Mouse (Mus musculus): Measurements from ENCODE around the gene Rbms3.

Gene Rbms3

DNA sequence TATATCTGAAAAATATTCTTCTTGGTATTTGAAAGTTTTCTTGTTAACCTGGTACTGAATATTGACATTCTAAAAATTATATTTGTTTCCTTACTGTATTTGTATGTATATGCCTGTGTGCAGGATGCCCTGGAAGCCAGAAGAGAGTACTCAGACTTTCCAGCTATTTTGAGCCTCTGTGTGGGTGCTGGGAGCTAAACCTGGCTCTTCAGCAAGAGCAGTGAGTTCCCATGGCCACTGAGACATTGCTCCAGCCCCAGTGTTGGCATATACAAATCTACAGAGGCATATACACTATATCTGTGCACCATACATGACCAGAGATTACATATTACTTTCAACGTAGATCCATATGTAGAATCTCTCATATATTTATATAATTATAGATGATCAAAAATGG, 581.1 kb downstream of the Rbms3 start:
- DNase-seq (ENCODE audit: extremely low spot score) = no peak

DNA sequence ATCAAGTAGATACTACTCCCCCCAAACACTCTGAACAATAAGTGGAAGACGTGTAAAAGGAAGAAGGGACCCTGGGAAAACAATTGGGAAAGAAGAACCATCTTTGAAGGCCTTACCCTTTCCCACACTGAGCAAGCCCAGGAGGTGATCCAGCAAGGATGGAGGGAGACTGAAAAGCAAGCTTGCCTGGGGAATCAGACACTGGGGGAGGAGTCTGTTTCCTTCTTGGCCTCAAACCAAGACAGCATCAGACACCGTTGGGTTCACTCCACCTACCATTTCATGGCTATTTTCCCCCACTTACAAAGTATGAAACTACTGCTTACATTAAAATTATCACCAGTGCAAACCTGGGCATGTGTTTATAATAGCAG, 587.7 kb downstream of the Rbms3 start:
- no peak for DNase-seq (ENCODE audit: extremely low spot score)

- DNase-seq (ENCODE audit: extremely low spot score) = no peak
Observed at GRCm38 (mm10) chr9:117041291-117041992, 588.3 kb downstream of the Rbms3 start.

DNA sequence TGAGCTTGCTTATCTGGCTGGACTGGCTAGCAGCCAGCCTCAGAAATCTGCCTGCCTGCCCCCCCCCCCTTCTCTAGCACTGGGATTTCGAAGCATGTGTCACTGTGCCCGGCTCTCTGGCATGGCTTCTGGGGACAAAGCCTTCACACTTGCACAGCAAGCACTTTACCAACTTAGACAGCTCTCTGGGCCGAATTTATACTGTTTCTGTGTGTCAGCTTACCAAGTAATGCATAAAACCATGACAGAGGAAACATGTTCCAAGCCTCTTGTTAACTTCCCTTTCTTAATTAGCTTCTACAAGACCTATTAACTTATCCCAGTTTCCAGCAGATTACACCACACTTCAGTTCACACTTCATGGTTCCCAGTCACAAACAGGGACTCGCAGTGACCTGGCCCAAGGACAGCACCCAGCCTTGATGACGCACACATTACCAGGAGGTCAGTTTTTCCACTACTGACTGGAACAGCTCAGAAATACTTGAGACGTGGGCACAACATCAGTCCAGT, 589.7 kb downstream of the Rbms3 start:
- no peak for DNase-seq (ENCODE audit: extremely low spot score)

DNA sequence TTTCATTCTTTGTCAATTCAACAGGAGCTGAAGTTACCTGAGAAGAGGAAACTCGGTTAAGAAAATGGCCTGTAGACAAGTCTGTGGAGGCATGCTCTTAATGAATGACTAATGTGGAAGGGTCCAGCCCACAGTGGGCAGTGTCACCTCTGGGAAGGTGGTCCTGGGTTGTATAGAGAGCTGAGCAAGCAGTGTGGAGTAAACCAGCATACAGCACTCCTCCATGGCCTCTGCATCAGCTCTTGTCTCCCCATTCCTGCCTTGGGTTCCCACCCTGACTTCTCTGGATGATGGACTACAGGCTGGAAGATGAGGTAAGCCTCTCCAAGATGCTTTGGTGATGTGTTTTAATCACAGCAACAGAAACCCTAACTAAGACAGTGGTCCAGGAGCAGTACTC, 597.0 kb downstream of the Rbms3 start:
- DNase-seq (ENCODE audit: extremely low spot score) = no peak

GRCm38 (mm10) chr9:117031237-117031636, 598.5 kb downstream of the Rbms3 start:
- no peak for DNase-seq (ENCODE audit: extremely low spot score)

- DNase-seq (ENCODE audit: extremely low spot score) = no peak
Observed at GRCm38 (mm10) chr9:117030837-117031236, 598.9 kb downstream of the Rbms3 start.

GRCm38 (mm10) chr9:117029953-117030352, 599.8 kb downstream of the Rbms3 start:
- DNase-seq (ENCODE audit: extremely low spot score) = no peak

DNA sequence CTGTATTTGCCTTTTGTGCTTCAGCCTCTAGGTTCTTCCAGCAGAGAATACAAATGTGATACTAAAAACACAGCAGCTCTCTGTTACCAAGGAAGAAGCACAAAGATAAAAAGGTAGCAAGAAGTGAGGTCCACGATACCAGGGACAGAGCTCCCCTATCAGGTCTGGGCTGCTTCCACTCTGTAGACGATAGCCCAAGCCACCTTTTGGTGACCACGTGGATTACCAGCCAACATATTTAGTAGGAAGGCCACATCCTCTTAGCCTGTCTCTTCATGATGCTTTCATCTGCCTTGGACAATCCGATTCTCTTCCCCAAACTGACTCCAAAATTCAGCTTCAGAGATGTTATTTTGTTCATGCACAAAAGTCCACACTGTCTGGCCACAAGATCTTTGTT, 601.1 kb downstream of the Rbms3 start:
- DNase-seq (ENCODE audit: extremely low spot score) = no peak

DNA sequence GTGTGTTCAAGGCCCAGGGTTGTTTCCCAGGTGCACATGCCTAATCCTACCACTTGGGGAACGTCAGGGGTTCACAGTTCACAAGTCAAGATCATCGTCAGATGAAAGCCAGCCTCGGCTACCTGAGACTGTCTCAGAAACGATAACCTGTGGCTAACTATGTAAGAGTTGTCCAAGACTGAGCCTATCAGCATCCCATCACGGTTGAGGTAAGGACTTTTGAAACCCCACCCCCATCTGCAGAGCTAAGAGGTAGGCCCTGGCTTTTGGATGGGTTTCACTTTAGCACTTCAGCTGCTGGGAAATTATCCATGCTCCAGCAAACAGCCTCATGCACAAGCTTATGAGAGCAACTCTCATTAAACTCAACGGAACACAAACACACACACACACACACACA, 607.6 kb downstream of the Rbms3 start:
- DNase-seq (ENCODE audit: extremely low spot score) = no peak

- DNase-seq (ENCODE audit: extremely low spot score) = no peak
Observed at GRCm38 (mm10) chr9:117021506-117021905, 608.2 kb downstream of the Rbms3 start.

DNA sequence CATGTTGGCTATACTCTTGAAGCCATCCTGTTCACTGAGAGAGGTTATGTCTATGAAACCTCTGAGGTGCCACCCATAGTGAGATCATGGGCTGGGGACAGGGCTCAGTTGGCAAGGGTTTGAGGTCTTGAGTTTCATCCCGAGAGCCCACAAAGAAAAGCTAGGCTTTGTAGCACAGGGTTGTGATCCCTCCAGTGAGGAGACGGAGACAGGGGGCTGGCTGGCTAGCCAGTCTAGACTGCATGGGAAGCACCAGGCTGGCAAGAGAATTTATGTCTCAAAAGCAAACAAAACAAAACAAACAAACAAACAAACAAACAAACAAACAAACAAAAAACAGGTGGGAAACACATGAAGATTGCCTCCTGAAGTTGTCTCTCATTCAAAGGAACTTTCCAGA, 609.5 kb downstream of the Rbms3 start:
- DNase-seq (ENCODE audit: extremely low spot score) = no peak

DNA sequence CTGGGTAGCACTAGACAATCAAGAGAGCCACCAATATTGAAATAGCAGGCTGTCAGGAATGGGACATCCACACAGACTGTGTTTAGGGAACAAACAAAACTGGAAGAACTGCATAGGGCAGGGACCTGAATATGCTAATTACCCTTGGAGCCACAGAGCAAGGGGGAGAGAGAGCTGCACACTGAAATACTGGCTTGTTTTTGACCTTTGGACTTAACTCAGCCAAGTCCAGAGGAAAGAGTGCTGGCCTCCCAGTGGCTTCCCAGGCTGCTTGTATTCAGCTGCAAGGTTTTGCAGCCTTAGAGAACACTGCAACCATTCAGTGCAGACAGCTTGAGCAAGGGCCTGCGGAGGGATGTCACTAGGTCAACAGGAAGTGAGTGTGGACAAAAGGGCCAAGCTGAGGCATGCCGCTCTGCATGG, 611.0 kb downstream of the Rbms3 start:
- peak; percentile 41 for DNase-seq (ENCODE audit: extremely low spot score)

GRCm38 (mm10) chr9:117018301-117018700, 611.4 kb downstream of the Rbms3 start:
- no peak for DNase-seq (ENCODE audit: extremely low spot score)

GRCm38 (mm10) chr9:117016605-117017319, 613.0 kb downstream of the Rbms3 start:
- DNase-seq (ENCODE audit: extremely low spot score) = no peak

- DNase-seq (ENCODE audit: extremely low spot score) = no peak
Observed at GRCm38 (mm10) chr9:117013386-117013785, 616.3 kb downstream of the Rbms3 start.

DNA sequence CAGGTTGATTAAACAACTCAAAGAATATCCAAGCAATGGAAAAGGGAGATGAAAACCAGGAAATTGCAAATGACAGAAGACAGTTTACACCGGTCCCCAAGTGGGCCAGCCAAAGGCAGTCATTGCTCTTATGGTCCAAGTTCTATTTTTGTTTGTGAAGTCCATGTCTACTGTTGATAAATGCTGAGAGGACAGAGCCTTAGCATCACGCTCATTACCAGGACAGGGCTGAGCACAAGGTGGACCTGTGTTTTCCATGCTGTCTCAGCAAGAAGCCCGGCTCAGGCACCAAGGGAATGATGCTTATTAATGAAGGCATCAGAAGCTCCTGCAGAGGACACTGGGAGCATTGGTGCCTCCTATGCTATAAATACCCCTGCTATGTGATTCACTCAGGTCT, 618.9 kb downstream of the Rbms3 start:
- DNase-seq (ENCODE audit: extremely low spot score) = no peak

DNA sequence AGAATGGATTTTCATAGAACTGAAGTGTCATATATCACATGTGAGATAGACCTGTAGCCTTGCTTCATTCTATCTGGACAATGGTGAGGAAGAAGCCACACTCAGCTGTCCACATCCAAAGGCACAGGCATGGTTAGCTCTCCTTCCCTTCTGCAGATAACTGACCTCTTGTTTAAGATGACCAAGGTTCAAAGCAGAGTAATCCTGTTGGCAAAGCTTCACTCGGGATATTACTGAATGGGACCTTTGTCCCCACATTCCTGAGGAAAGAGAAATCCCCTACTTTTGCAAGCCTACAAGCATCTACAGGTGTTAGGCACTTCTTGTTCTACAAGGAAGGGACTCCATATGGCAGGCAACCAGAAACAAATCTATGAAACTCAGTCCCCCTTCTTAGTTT, 621.5 kb downstream of the Rbms3 start:
- no peak for DNase-seq (ENCODE audit: extremely low spot score)

DNA sequence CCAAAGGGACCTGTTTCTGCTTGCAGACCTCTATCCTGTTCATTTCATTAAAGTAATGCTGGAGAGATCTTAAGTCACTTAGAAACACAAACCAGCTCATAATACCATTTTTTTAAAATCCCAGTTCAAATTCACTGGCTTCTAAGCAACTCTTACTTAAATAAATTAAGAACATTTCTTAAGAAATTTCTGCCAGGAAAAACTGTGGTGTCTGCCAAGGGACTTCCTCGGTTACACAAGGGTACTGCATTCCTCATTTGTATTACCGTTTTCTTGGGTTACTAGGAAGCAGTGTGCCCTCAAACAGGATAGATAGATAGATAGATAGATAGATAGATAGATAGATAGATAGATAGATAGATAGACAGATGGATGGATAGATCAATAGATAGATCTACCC, 627.6 kb downstream of the Rbms3 start:
- DNase-seq (ENCODE audit: extremely low spot score) = no peak

DNA sequence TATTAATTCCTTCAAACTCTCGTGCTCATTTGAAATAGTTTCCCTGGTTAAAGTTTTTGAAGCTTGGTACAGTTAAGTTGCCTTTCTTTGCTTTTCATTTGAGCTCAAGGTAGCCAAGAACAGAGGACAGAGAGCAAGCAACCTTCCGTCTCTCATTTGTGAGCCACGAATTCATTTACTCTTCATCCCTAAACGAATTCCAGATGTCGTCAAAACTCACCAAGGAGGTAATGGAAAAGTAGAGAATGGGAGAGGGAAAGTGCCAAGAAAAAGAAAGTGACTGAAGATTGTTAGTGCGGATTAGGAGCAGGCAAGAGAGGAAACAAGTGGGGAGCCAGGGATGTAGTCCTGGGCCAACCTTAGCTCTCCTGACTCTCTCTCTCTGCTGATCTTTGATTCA, 630.5 kb downstream of the Rbms3 start:
- no peak for DNase-seq (ENCODE audit: extremely low spot score)

DNA sequence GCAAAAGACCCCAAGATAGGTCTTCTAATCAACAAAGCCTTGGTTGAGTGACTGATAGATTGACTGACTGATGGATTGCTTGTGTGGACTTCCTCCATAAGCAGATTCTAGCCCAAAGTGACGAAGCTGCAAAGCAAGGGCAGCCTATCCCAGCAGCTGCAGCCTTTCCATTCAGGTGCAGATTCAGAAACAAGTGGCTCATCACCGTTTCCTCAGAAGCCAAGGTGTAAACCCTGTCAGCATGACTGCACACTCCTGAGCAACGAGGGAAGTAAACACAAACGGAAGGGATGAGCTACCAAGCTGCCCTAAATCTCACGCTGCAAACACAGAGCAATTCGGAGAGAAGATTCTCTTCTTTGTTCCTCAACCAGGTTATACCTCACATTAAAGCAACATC, 639.4 kb downstream of the Rbms3 start:
- no peak for DNase-seq (ENCODE audit: extremely low spot score)

- DNase-seq (ENCODE audit: extremely low spot score) = no peak
Observed at GRCm38 (mm10) chr9:116980801-116981200, 648.9 kb downstream of the Rbms3 start.

DNA sequence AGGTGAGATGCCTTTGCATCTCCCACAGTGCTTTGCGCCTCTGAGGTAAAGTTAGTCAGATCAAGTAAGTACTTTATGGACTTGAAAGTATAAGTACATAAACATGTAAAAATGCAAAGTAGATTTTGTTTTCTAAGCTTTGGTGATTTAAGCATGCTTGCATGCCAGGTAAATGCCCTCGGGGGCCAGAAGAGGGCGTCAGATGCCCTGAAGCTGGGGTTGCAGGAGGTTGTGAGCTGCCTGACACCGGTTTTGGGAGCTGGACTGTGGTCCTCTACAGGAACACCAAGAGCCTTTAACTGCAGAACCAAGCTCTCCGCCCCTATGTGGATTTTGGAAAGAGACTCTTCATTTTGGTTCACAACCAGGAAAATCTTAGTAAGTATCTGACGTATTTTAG, 652.3 kb downstream of the Rbms3 start:
- no peak for DNase-seq (ENCODE audit: extremely low spot score)
